Mouse (Mus musculus) layer of hippocampus, postnatal 36 days (tissue): ENCODE data around the gene Fam163a. TPM values are rescaled to one million over a fixed set of nuclear protein-coding genes. Genes with fewer than 3 reads are reported as not detected.
"Not testable (repeated sequence)": the region's sequence is repeated elsewhere in the genome, so short reads cannot be mapped to it uniquely, and the experiment has no call there.

Source experiments
- DNase-seq, 2 experiments: peaks; one replicate each; pipeline ENCODE4 v3.0.0; 2022
- total RNA-seq, 2 experiments: library from RNA; stranded (reverse); gene quantifications; 2 replicates each; pipeline ENCODE4 v1.2.3; 2021

The Fam163a gene
- total RNA-seq, 2 experiments from 2014 or later: 15.5 to 17.3 TPM

GRCm38 (mm10) chr1:156074575-156074974 is 130.3 kb downstream of the Fam163a start:
- no peak for DNase-seq

GRCm38 (mm10) chr1:156073169-156073821 is 131.5 kb downstream of the Fam163a start:
- DNase-seq: no peak

GRCm38 (mm10) chr1:156070106-156070505 is 134.7 kb downstream of the Fam163a start:
- no peak for DNase-seq

- DNase-seq: no peak
Measured at GRCm38 (mm10) chr1:156066133-156066532, 138.7 kb downstream of the Fam163a start.

- DNase-seq: no peak
Measured at GRCm38 (mm10) chr1:156062193-156062592, 142.6 kb downstream of the Fam163a start.

- no peak for DNase-seq
Measured at GRCm38 (mm10) chr1:156058207-156058606, 146.6 kb downstream of the Fam163a start.

DNA sequence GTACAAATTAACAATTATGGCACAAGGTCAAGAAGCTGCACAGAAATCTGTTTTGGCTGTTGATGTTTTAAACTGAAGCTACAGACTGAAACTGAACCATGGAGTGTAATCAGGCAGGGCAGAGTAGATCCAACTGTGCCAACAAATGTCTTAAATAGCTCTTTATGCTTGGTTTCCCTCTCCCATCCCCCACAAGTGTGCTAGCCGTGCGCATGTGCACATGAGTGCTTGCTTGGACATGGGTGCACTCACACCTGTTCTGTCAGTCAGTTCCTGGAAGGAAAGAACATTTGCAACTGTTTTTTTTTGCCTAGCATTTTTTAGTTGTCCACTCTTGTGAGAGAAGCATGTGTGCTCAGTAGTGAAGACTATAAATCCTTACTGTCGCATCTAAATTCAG is 158.1 kb downstream of the Fam163a start:
- no peak for DNase-seq

DNA sequence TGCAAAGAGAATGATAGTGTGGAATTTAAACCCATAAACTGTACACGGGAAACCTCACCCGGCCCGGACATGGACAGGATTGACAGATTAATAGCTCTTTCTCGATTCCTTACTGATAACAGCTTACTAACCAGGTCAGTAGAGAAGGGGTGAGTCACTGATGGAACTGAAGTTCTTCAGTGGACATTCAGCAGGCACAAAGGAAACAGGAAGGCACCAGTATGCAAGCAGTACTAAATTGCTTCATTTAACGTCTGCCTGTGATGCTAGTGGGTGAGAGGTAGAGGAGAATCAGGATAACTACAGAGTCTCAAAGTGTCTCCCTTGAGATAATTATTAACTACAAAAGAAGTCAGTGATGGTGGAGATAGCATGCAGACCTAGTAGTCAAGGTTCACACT is 160.6 kb downstream of the Fam163a start:
- no peak for DNase-seq

DNA sequence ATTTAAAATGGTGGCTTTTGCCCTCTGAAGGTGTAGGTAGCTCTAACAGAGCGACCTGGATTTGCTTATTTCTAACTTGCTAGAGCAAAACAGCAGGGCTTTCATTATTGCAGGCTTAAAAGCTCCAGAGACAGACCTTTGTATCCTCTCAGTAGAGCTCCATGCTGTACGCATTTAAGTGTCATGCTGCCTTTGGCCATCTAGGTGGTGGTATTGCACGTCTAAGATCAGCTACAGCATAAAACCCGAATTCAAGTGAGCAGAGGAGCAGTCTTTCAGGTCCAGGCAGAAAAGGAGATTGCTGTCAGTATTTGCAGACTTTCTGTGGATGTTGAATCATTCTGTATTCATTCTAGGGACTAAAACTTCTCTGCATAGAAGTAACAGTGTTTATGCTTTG is 161.8 kb downstream of the Fam163a start:
- peak in 1 of 2 experiments; percentile 29 for DNase-seq

DNA sequence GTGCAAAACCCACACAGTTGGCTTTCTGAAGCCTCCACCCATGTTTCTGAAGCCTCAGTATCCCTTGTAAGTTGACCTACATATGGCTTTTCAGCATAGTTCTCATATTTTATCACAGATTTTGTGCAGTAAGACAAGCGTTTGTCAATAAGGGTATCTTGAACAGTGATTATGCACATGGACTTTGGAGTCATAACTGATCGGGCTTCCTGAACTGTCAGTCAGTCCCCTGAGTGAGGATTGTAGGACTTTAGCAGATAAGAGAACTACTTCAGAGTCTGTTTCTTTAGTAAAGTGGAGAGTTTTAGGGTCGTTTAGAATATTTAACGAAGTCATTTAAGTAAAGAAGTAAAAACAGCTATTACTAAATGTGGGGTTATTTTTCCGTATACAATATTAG is 162.3 kb downstream of the Fam163a start:
- no peak for DNase-seq

GRCm38 (mm10) chr1:156041451-156042241 is 163.2 kb downstream of the Fam163a start:
- no peak for DNase-seq

- DNase-seq: peak; percentile 85 to 89
Measured at GRCm38 (mm10) chr1:156040731-156041401, 164.0 kb downstream of the Fam163a start.

DNA sequence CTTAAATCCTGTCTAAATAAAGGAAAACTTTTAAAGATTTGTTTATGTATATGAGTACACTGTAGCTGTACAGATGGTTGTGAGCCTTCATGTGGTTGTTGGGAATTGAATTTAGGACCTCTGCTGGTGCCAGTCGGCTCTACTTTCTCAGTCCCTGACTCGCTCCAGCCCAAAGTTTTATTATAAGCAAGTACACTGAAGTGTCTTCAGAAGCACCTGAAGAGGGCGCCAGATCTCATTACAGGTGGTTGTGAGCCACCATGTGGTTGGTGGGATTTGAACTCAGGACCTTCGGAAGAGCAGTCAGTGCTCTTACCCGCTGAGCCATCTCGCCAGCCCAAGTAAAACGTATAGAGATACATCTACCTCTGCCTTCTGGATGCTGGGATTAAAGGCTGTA is 164.8 kb downstream of the Fam163a start:
- DNase-seq: not testable (repeated sequence)

- DNase-seq: no peak
Measured at GRCm38 (mm10) chr1:156037144-156037583, 167.7 kb downstream of the Fam163a start.

DNA sequence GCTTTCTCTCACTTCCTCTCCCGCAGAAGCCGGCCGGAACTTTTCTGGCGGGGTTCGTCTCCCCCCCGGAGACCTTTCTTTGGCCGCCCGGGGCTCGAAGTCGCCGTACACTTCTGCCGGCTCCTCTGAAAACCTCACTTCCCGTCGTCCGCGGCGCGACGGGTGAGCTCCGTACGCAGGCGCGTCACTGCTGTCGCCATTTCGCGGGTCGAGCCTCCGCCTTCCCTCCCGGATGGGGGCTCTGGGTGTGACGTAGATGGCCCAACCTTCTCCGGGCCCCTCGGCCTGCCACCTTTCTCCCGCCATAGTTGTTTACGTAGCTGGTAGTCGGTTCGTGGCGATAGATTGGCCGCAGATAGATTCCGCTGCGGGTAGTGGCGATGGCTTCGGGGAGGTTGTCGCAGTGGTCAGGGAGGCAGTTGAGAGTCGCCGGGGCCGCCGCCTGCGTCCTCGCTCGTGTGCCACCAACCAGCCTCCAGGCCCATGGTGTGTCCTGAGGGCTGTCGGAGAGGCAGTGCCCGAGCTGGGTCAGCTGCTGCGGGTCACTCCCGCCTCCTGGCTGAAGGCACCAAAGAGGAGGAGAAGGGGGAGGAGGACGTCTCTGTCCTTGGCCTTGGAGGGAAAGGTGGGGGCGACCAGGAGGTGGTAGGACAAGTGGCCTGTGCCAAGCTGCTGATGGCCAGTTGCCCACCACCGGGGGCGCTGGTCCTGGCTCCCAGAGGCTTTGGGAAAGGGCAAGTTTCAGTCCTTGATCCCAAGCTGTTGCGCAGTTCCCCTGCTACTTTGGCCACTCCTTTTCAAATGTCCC is 168.7 kb downstream of the Fam163a start, which contains the start of gene Tor1aip1:
Gene Tor1aip1, minus strand, starts transcription at position 551 of the 808 bp plus-strand sequence.
- DNase-seq: peak; percentile 97 to 98

- DNase-seq: no peak
Measured at GRCm38 (mm10) chr1:156035269-156035929, 169.4 kb downstream of the Fam163a start, which contains the start of gene Tor1aip2. Tor1aip2 (plus strand) TSS chr1:156035403.

DNA sequence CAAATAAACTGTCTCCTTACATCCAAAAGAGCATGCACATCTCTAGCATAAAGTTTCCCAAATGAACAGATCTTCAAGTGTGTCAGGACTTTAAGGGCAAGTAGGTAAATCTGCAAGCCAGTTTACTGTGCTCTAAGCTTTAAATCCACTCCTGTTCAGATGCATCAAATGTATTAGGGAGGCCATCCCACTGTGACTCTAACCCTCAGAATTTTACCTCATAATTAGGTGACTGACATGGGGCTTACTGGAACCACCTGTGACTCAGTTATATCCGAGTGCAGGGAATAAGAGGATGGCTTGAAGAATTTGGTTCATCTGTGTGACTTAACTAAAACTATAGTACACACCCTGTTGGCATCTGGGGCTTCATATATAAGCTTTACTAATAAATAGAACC is 170.2 kb downstream of the Fam163a start:
- DNase-seq: no peak

DNA sequence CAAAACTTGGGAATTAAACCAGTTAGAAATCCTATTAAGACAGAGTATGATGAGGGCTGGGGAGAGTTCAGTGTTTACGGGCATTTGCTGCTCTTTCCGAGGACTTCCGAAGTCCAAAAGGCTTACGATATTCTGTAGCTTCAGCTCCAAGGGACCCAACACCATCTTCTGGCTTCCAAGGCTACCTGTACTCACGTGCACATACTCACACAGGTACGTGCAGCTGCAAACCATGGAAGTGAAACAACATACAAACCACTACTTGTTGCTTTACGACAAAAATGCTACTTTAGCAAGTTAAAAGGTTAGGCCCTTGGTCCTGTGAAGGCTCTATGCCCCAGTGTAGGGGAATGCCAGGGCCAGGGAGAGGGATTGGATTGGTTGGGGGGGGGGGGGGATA is 170.9 kb downstream of the Fam163a start:
- no peak for DNase-seq

- DNase-seq: no peak
Measured at GRCm38 (mm10) chr1:156028340-156028975, 176.4 kb downstream of the Fam163a start.

DNA sequence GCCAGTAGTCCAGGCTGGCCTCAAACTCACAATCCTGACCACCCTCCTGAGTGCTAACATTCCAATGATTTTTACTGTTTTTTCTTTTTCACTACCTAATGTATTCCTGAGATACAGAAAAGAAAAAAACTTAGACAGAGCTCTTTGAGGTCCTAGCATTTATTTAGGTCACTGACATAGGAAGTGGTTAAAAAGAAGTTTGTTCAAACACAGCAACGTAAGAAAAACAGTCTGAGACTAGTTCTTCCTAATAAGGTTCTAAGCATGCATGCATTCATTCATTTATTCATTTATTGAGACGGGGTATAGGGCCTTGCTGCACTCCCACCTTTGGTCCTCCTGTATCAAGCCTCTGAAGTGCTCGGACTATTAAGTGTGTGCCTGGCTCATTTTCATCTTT is 177.0 kb downstream of the Fam163a start:
- no peak for DNase-seq
